Mouse (Mus musculus) C2C12 (cell line): ENCODE measurements around the gene Cdk5r2.

Experiments
- CEBPB ChIP-seq: IDR thresholded peaks from one replicate; pipeline ENCODE4 v1.6.1; 2011; ENCODE audit warnings: low read depth, mild to moderate bottlenecking, control low read depth, moderate library complexity
- CTCF ChIP-seq: IDR thresholded peaks from one replicate; pipeline ENCODE4 v1.5.1; 2011; ENCODE audit not compliant: control insufficient read depth, insufficient read depth, insufficient read length
- FOSL1 ChIP-seq: IDR thresholded peaks from one replicate; pipeline ENCODE4 v1.8.0; 2011; ENCODE audit warnings: mild to moderate bottlenecking, low read length; ENCODE audit not compliant: poor library complexity, insufficient read depth, severe bottlenecking
- MYOD1 ChIP-seq: IDR thresholded peaks from one replicate; pipeline ENCODE4 v1.6.1; 2011; ENCODE audit warnings: low read depth; ENCODE audit not compliant: control insufficient read depth, insufficient read length
- MYOG ChIP-seq: IDR thresholded peaks from one replicate; pipeline ENCODE4 v1.6.1; 2011; ENCODE audit not compliant: control insufficient read depth, insufficient read length; ENCODE audit errors: extremely low read depth
- USF1 ChIP-seq: IDR thresholded peaks from one replicate; pipeline ENCODE4 v1.6.1; 2011; ENCODE audit warnings: low read depth, mild to moderate bottlenecking, control low read depth, moderate library complexity

DNA sequence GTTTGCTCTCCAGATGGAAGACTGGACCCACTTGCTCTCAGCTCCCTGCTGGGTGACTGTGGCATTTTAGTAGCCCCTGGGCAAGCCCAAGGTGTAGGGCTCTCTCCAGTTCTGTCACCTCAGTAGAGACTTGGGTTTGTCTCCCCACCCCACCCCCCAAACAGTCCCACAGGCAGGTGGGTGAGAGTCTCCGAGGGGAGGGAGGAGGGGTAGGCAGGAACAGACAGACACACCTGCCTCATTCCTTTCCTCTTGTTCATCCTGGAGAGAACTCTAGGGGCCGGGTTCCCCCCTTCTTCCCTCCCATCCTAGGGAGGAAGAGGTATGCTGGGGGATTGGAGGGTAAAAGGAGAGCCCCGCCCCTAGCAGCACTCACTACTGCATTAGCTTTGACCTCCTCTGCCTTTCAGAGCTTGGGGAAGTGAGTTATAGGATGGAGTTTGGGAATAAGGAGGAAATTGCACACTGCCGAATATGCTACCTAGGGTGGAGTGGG is 49.3 kb upstream of the Cdk5r2 start:
- TF ChIP-seq MYOD1 (no peak), CTCF (no peak), CEBPB (no peak), USF1 (no peak), MYOG (no peak), FOSL1 (no peak)
